18 mouse cellular contexts compared by ENCODE assay signal in genomic region chr3:97869730-97870129, GRCm38 (mm10). TPM values are rescaled to one million over a fixed set of nuclear protein-coding genes. Genes with fewer than 3 reads are reported as not detected.
DNase-seq lines count a peak whose midpoint lies in the region; ATAC-seq and TF ChIP-seq lines count a peak whose summit lies in the region.
"Had no signal": no experiment of that assay in that cellular context is flagged by ENCODE, and none has a peak within 500 bp of the region (broad histone marks: within the 10 kb centered on the region; RNA-seq: fewer than 3 reads in every experiment).

No protein-coding gene starts in this region.

- peak overlapping the region; percentile 85 for H3K4me2 ChIP-seq in heart, embryonic 14.5 days (ENCODE audit: low read length)
- peak overlapping the region; percentile 33 for H3K4me2 ChIP-seq in myocyte (ENCODE audit: low read depth)
- H3K4me2 ChIP-seq in midbrain, embryonic 13.5 days (replicated peaks), result no peak overlapping the region
- H3K4me2 ChIP-seq: embryonic facial prominence, embryonic 12.5 days; forebrain, embryonic 15.5 days; liver, embryonic 15.5 days; stomach, embryonic 15.5 days had no signal

- peaks cover under 1% of the 10 kb centered on the region; the same call in 1 of the 2 replicates for H3K36me3 ChIP-seq in heart, adult 2 months (ENCODE audit: control insufficient read depth, insufficient read depth, low read length)
- no peaks in the 10 kb centered on the region for H3K36me3 ChIP-seq in heart, embryonic 14.5 days (ENCODE audit: control insufficient read depth, insufficient read depth, low read length)
- no peaks in the 10 kb centered on the region for H3K36me3 ChIP-seq in myocyte (ENCODE audit: control insufficient read depth, insufficient read depth)
- H3K36me3 ChIP-seq in forebrain, embryonic 10.5 days (replicated peaks), result no peaks in the 10 kb centered on the region
- no peaks in the 10 kb centered on the region for H3K36me3 ChIP-seq in midbrain, embryonic 13.5 days
- H3K36me3 ChIP-seq: embryonic facial prominence, embryonic 12.5 days; forebrain, embryonic 15.5 days; hindbrain, embryonic 10.5 days; liver, embryonic 15.5 days; stomach, embryonic 15.5 days had no signal

- peak; percentile 13 for DNase-seq in gastrocnemius, postnatal 10 days
- peak in 1 of 2 experiments; percentile 39 for DNase-seq in heart, adult 2 months
- no peak for DNase-seq in right cerebral cortex, postnatal 10 days (ENCODE audit: low spot score in 2 of 2)
- DNase-seq in forebrain, embryonic 10.5 days (ENCODE audit: extremely low spot score, low spot score), result no peak
- DNase-seq: adrenal gland, postnatal 10 days; cerebellum, adult 9-10 months; kidney, adult 2 months; kidney, postnatal 25 days; midbrain, embryonic 14.5 days had no signal

- H3K79me2 ChIP-seq in heart, adult 2 months (replicated peaks; ENCODE audit: control insufficient read depth, insufficient read depth, low read length), result no peaks in the 10 kb centered on the region
- H3K79me2 ChIP-seq in myocyte (ENCODE audit: control insufficient read depth, insufficient read depth), result peaks cover 14% of the 10 kb centered on the region

- H3K4me3 ChIP-seq in heart, adult 2 months, result no peak overlapping the region
- H3K4me3 ChIP-seq in heart, embryonic 14.5 days (ENCODE audit: control insufficient read depth in 1 of 2, insufficient read depth in 1 of 2, low read depth in 1 of 2, low read length in 2 of 2), result peak overlapping the region in 1 of 2 experiments; percentile 6; a peak in 1 of 4 replicates
- H3K4me3 ChIP-seq in myocyte, result no peak overlapping the region
- H3K4me3 ChIP-seq in forebrain, embryonic 10.5 days, result no peak overlapping the region
- H3K4me3 ChIP-seq in midbrain, embryonic 13.5 days (replicated peaks), result no peak overlapping the region
- H3K4me3 ChIP-seq: embryonic facial prominence, embryonic 12.5 days; erythroblast, embryonic 14.5 days; forebrain, embryonic 15.5 days; hindbrain, embryonic 10.5 days; liver, embryonic 15.5 days; stomach, embryonic 15.5 days had no signal

- peaks cover 3% of the 10 kb centered on the region for H3K4me1 ChIP-seq in heart, adult 2 months (ENCODE audit: control insufficient read depth, insufficient read depth, low read length)
- H3K4me1 ChIP-seq in heart, embryonic 14.5 days (ENCODE audit: control insufficient read depth in 2 of 2, insufficient read depth in 2 of 2, low read length in 2 of 2), result peaks cover 14 to 28% of the 10 kb centered on the region in 2 experiments
- H3K4me1 ChIP-seq in forebrain, embryonic 10.5 days, result peaks cover 20% of the 10 kb centered on the region
- peaks cover 18% of the 10 kb centered on the region for H3K4me1 ChIP-seq in midbrain, embryonic 13.5 days (replicated peaks)

- peak overlapping the region; percentile 85 for H3K27ac ChIP-seq in heart, adult 2 months
- peak overlapping the region; percentile 97 to 98 for H3K27ac ChIP-seq in heart, embryonic 14.5 days (replicated peaks in 1 of 2; ENCODE audit: control insufficient read depth in 1 of 2, insufficient read depth in 1 of 2, low read depth in 2 of 2, low read length in 2 of 2)
- H3K27ac ChIP-seq in forebrain, embryonic 10.5 days, result no peak overlapping the region
- H3K27ac ChIP-seq in midbrain, embryonic 13.5 days, result no peak overlapping the region
- H3K27ac ChIP-seq: embryonic facial prominence, embryonic 12.5 days; forebrain, embryonic 15.5 days; hindbrain, embryonic 10.5 days; liver, embryonic 15.5 days; stomach, embryonic 15.5 days had no signal

- 45% methylated on average over 4 of the region's 4 CpGs for WGBS in heart, adult 2 months
- WGBS in heart, embryonic 14.5 days, result 28% methylated on average over 4 of the region's 4 CpGs
- WGBS in forebrain, embryonic 10.5 days, result 76% methylated on average over 4 of the region's 4 CpGs
- WGBS in midbrain, embryonic 13.5 days, result 83% methylated on average over 4 of the region's 4 CpGs

- TF ChIP-seq EP300 in heart, adult 2 months (IDR thresholded peaks at IDR 0.05; ENCODE audit: insufficient read depth, low read depth, low read length), result no peak

- H3K9ac ChIP-seq in heart, adult 2 months (ENCODE audit: low read depth, low read length), result no peak overlapping the region
- H3K9ac ChIP-seq in heart, embryonic 14.5 days (ENCODE audit: low read length), result peak overlapping the region; percentile 60
- no peak overlapping the region for H3K9ac ChIP-seq in midbrain, embryonic 13.5 days (replicated peaks)
- H3K9ac ChIP-seq: embryonic facial prominence, embryonic 12.5 days; forebrain, embryonic 15.5 days; liver, embryonic 15.5 days; stomach, embryonic 15.5 days had no signal

- H3K9me3 ChIP-seq in heart, embryonic 14.5 days (ENCODE audit: control insufficient read depth, low read length), result no peaks in the 10 kb centered on the region
- no peaks in the 10 kb centered on the region for H3K9me3 ChIP-seq in forebrain, embryonic 10.5 days
- H3K9me3 ChIP-seq in midbrain, embryonic 13.5 days, result no peaks in the 10 kb centered on the region
- H3K9me3 ChIP-seq: embryonic facial prominence, embryonic 12.5 days; forebrain, embryonic 15.5 days; hindbrain, embryonic 10.5 days; liver, embryonic 15.5 days; stomach, embryonic 15.5 days had no signal

- TF ChIP-seq CTCF in heart, adult 2 months (IDR thresholded peaks at IDR 0.05), result no peak

- no peaks in the 10 kb centered on the region; the same call in 1 of the 2 replicates for H3K27me3 ChIP-seq in heart, adult 2 months (ENCODE audit: control insufficient read depth, insufficient read depth, low read length)
- no peaks in the 10 kb centered on the region for H3K27me3 ChIP-seq in heart, embryonic 14.5 days (ENCODE audit: control insufficient read depth, insufficient read depth, low read length)
- no peaks in the 10 kb centered on the region for H3K27me3 ChIP-seq in myocyte (ENCODE audit: control insufficient read depth, insufficient read depth, insufficient read length)
- H3K27me3 ChIP-seq in forebrain, embryonic 10.5 days (ENCODE audit: poor library complexity, severe bottlenecking), result peaks cover 55% of the 10 kb centered on the region
- peaks cover 27% of the 10 kb centered on the region for H3K27me3 ChIP-seq in midbrain, embryonic 13.5 days
- H3K27me3 ChIP-seq: stomach, embryonic 15.5 days had no signal

- no peak overlapping the region for H3ac ChIP-seq in myocyte (ENCODE audit: control insufficient read depth, insufficient read length)

- ATAC-seq in heart, embryonic 14.5 days (ENCODE audit: insufficient number of reproducible peaks, insufficient read depth, low FRiP score, low read depth), result peak; percentile 57; the same call in 1 of the 2 replicates
- no peak for ATAC-seq in midbrain, embryonic 13.5 days
- ATAC-seq: forebrain, embryonic 15.5 days had no signal

- intact Hi-C loops in heart, adult 2 months (cut with DNase I), result loop anchor here (2.0 kb wide), 1 partner anchor 47 kb away; no protein-coding TSS in a partner anchor

- TF ChIP-seq POLR2A in heart, adult 2 months (IDR thresholded peaks at IDR 0.05; ENCODE audit: insufficient read depth, low read depth, low read length), result no peak
- TF ChIP-seq POLR2A in myocyte (IDR thresholded peaks at IDR 0.05; ENCODE audit: insufficient read length, low read depth), result no peak

TF ChIP-seq in myocyte, 11 proteins besides CTCF, POLR2A, EP300 and RAD21:
- TF ChIP-seq POLR2AphosphoS2 (IDR thresholded peaks at IDR 0.05; ENCODE audit: insufficient read length, low read depth), result no peak
- TF ChIP-seq USF1 (IDR thresholded peaks at IDR 0.05; ENCODE audit: low read depth), result no peak
- peak; percentile 39 for TF ChIP-seq TCF12 (IDR thresholded peaks at IDR 0.05; ENCODE audit: insufficient read depth, poor library complexity, severe bottlenecking)
- peak in 2 of 3 experiments; percentile 32 to 72 for TF ChIP-seq MYOD1 (IDR thresholded peaks at IDR 0.05; ENCODE audit: control insufficient read depth in 1 of 3, insufficient read length in 2 of 3, low read depth in 2 of 3)
- TF ChIP-seq MYOG (IDR thresholded peaks at IDR 0.05; ENCODE audit: control insufficient read depth in 1 of 3, insufficient read depth in 1 of 3, insufficient read length in 2 of 3, low read depth in 2 of 3), result peak in 2 of 3 experiments; percentile 8 to 54
- TF ChIP-seq REST (IDR thresholded peaks at IDR 0.05; ENCODE audit: insufficient read depth, insufficient read length), result no peak
TF ChIP-seq in myocyte: peak in this region for 3.

RNA-seq across cellular contexts. Expression of gene Pde4dip, which starts 18.8 kb away (rescaled TPM):
- total RNA-seq in gastrocnemius, postnatal 10 days (2021), result 1,000 to 10,000 TPM; 1,278 to 1,422 TPM
- 1,000 to 10,000 TPM; 1,629 to 1,897 TPM for total RNA-seq in heart, adult 2 months (2021)
- 1,061 and 1,297 TPM in 2 replicates for polyA plus RNA-seq in heart, adult 2 months (2012; rRNA removed)
- polyA plus RNA-seq in heart, embryonic 14.5 days (2014; fragmentation: Nextera tagmentation; extraction: Ambion mirVana), result 99.4 and 112 TPM in 2 replicates
- polyA plus RNA-seq in myocyte (2012; fragmentation: generic; extraction: Trizol), result 134 TPM
- polyA plus RNA-seq in forebrain, embryonic 10.5 days (2016; fragmentation: Nextera tagmentation; extraction: Ambion mirVana), result 18.5 and 18.7 TPM in 2 replicates
- polyA plus RNA-seq in midbrain, embryonic 13.5 days (2015; fragmentation: Nextera tagmentation; extraction: Ambion mirVana), result 46.6 and 48.0 TPM in 2 replicates

RNA-seq across cellular contexts. Expression of gene Sec22b, which starts 31.3 kb away (rescaled TPM):
- 10 to 100 TPM; 38.8 to 42.7 TPM for total RNA-seq in gastrocnemius, postnatal 10 days (2021)
- total RNA-seq in heart, adult 2 months (2021), result 10 to 100 TPM; 44.9 to 51.8 TPM
- 17.6 and 36.3 TPM in 2 replicates for polyA plus RNA-seq in heart, adult 2 months (2012; rRNA removed)
- polyA plus RNA-seq in heart, embryonic 14.5 days (2014; fragmentation: Nextera tagmentation; extraction: Ambion mirVana), result 131 and 136 TPM in 2 replicates
- 55.6 TPM for polyA plus RNA-seq in myocyte (2012; fragmentation: generic; extraction: Trizol)
- 114 TPM in 2 replicates for polyA plus RNA-seq in forebrain, embryonic 10.5 days (2016; fragmentation: Nextera tagmentation; extraction: Ambion mirVana)
- 103 TPM in 2 replicates for polyA plus RNA-seq in midbrain, embryonic 13.5 days (2015; fragmentation: Nextera tagmentation; extraction: Ambion mirVana)

Comparison
In these comparisons a context has a peak if more than half of its experiments do, and no peak if none do; other contexts are left out.
1. H3K27ac ChIP-seq: peak in heart, adult 2 months (single experiment) and heart, embryonic 14.5 days (2 of 2); none in forebrain, embryonic 10.5 days (single experiment) and midbrain, embryonic 13.5 days (single experiment).